8 mouse cellular contexts compared by ENCODE assay signal in genomic region chr7:27542392-27543033, GRCm38 (mm10). TPM values are rescaled to one million over a fixed set of nuclear protein-coding genes. Genes with fewer than 3 reads are reported as not detected.
DNase-seq lines count a peak whose midpoint lies in the region; ATAC-seq and TF ChIP-seq lines count a peak whose summit lies in the region.

No protein-coding gene starts in this region.

- in situ Hi-C loops in ES-E14 (cut with MboI; ENCODE audit: low sequenced_read_pairs in 2 of 2, unreplicated experiment in 2 of 2), result no loop called here

- TF ChIP-seq EP300 in liver, postnatal 0 days (IDR thresholded peaks at IDR 0.05; ENCODE audit: low read depth), result no peak

- intact Hi-C loops in heart, postnatal 14 days (cut with DNase I), result no loop called here

- 2% methylated on average over 30 of the region's 30 CpGs for WGBS in forebrain, embryonic 14.5 days
- 2% methylated on average over 30 of the region's 30 CpGs for WGBS in liver, postnatal 0 days (ENCODE audit: insufficient replicate concordance)
- WGBS in neural tube, embryonic 14.5 days, result 2% methylated on average over 30 of the region's 30 CpGs

- peak overlapping the region; percentile 69 to 74 for H3K4me3 ChIP-seq in ES-E14 (ENCODE audit: insufficient read depth in 1 of 2, low read depth in 1 of 2, low read length in 2 of 2, poor library complexity in 1 of 2, severe bottlenecking in 1 of 2)
- peak overlapping the region; percentile 53 for H3K4me3 ChIP-seq in forebrain, embryonic 14.5 days (ENCODE audit: low read depth, low read length)
- H3K4me3 ChIP-seq in liver, postnatal 0 days (ENCODE audit: low read depth, low read length), result peak overlapping the region; percentile 61
- peak overlapping the region; percentile 52 for H3K4me3 ChIP-seq in neural tube, embryonic 14.5 days (ENCODE audit: low read depth, low read length)

- ATAC-seq in forebrain, embryonic 14.5 days, result peak; percentile 96
- ATAC-seq in liver, postnatal 0 days, result peak; percentile 78
- peak; percentile 94 for ATAC-seq in neural tube, embryonic 14.5 days (ENCODE audit: low read depth)

- TF ChIP-seq CTCF in liver, postnatal 0 days (IDR thresholded peaks at IDR 0.05; ENCODE audit: low read depth), result no peak

- DNase-seq in ES-E14 (ENCODE audit: low read depth, low spot score), result peak; percentile 48
- DNase-seq in cerebellum, adult 11 months, result peak; percentile 81
- DNase-seq in forebrain, embryonic 14.5 days (ENCODE audit: low spot score), result peak; percentile 91
- peak; percentile 83 to 86 for DNase-seq in heart, postnatal 14 days
- DNase-seq in layer of hippocampus, adult 11-12 months (ENCODE audit: low spot score), result peak; percentile 91
- peak; percentile 86 for DNase-seq in liver, postnatal 0 days
- peak; percentile 89 for DNase-seq in testis, postnatal 10 days (ENCODE audit: low spot score)

- no peaks in the 10 kb centered on the region for H3K9me3 ChIP-seq in ES-E14 (ENCODE audit: control insufficient read depth, insufficient read depth, low read depth, low read length)
- no peaks in the 10 kb centered on the region for H3K9me3 ChIP-seq in forebrain, embryonic 14.5 days (replicated peaks; ENCODE audit: control insufficient read depth, low read length)
- H3K9me3 ChIP-seq in liver, postnatal 0 days (ENCODE audit: low read length), result no peaks in the 10 kb centered on the region
- no peaks in the 10 kb centered on the region for H3K9me3 ChIP-seq in neural tube, embryonic 14.5 days (ENCODE audit: control insufficient read depth, low read length)

- peak overlapping the region; percentile 86 for H3K4me2 ChIP-seq in forebrain, embryonic 14.5 days (ENCODE audit: low read length)
- H3K4me2 ChIP-seq in liver, postnatal 0 days (ENCODE audit: low read depth, low read length), result peak overlapping the region; percentile 98
- H3K4me2 ChIP-seq in neural tube, embryonic 14.5 days (ENCODE audit: low read depth, low read length), result peak overlapping the region; percentile 78

- H3K9ac ChIP-seq in ES-E14 (ENCODE audit: insufficient read depth, low read depth, low read length, poor library complexity, severe bottlenecking), result peak overlapping the region; percentile 78
- H3K9ac ChIP-seq in forebrain, embryonic 14.5 days (ENCODE audit: low read length), result peak overlapping the region; percentile 74
- peak overlapping the region; percentile 69 for H3K9ac ChIP-seq in liver, postnatal 0 days (replicated peaks)
- peak overlapping the region; percentile 63 for H3K9ac ChIP-seq in neural tube, embryonic 14.5 days (replicated peaks; ENCODE audit: low read depth, low read length)

- H3K27ac ChIP-seq in ES-E14 (ENCODE audit: insufficient read depth, low read depth, low read length, poor library complexity, severe bottlenecking), result no peak overlapping the region
- no peak overlapping the region for H3K27ac ChIP-seq in forebrain, embryonic 14.5 days (ENCODE audit: low read depth, low read length)
- peak overlapping the region; percentile 51 for H3K27ac ChIP-seq in liver, postnatal 0 days (ENCODE audit: low read depth)
- H3K27ac ChIP-seq in neural tube, embryonic 14.5 days (ENCODE audit: low read depth, low read length), result no peak overlapping the region

- H3K4me1 ChIP-seq in ES-E14 (ENCODE audit: control insufficient read depth in 2 of 2, insufficient read depth in 2 of 2, low read length in 2 of 2, poor library complexity in 1 of 2), result peaks cover 3 to 13% of the 10 kb centered on the region in 2 experiments; a peak in 3 of 4 replicates
- H3K4me1 ChIP-seq in forebrain, embryonic 14.5 days (ENCODE audit: control insufficient read depth, insufficient read depth, low read length), result peaks cover 8% of the 10 kb centered on the region; the same call in 1 of the 2 replicates
- peaks cover 43% of the 10 kb centered on the region for H3K4me1 ChIP-seq in liver, postnatal 0 days (ENCODE audit: insufficient read depth)
- peaks cover 6% of the 10 kb centered on the region for H3K4me1 ChIP-seq in neural tube, embryonic 14.5 days (ENCODE audit: control insufficient read depth, insufficient read depth, low read length)

- H3K27me3 ChIP-seq in forebrain, embryonic 14.5 days (replicated peaks; ENCODE audit: control insufficient read depth, insufficient read depth, low read length), result no peaks in the 10 kb centered on the region
- no peaks in the 10 kb centered on the region for H3K27me3 ChIP-seq in liver, postnatal 0 days (ENCODE audit: insufficient read depth, low read length)
- H3K27me3 ChIP-seq in neural tube, embryonic 14.5 days (ENCODE audit: control insufficient read depth, insufficient read depth, low read length), result no peaks in the 10 kb centered on the region

- peaks cover 24% of the 10 kb centered on the region; the same call in 1 of the 2 replicates for H3K36me3 ChIP-seq in ES-E14 (ENCODE audit: control insufficient read depth, insufficient read depth, low read length, poor library complexity, severe bottlenecking)
- H3K36me3 ChIP-seq in forebrain, embryonic 14.5 days (ENCODE audit: control insufficient read depth, insufficient read depth, low read length), result peaks cover 20% of the 10 kb centered on the region
- H3K36me3 ChIP-seq in liver, postnatal 0 days (replicated peaks; ENCODE audit: insufficient read depth, low read length), result peaks cover 15% of the 10 kb centered on the region
- H3K36me3 ChIP-seq in neural tube, embryonic 14.5 days (ENCODE audit: control insufficient read depth, insufficient read depth, low read length), result peaks cover 9% of the 10 kb centered on the region; the same call in 1 of the 2 replicates

TF ChIP-seq in ES-E14, 5 proteins besides CTCF, POLR2A, EP300 and RAD21:
- no peak for TF ChIP-seq ZNF384 (IDR thresholded peaks at IDR 0.05; ENCODE audit: low read depth, low read length)
- TF ChIP-seq ZC3H11A (IDR thresholded peaks at IDR 0.05; ENCODE audit: borderline replicate concordance, low read depth, low read length), result no peak
- TF ChIP-seq HCFC1 (IDR thresholded peaks at IDR 0.05; ENCODE audit: borderline replicate concordance, insufficient read depth, low read length), result no peak
- TF ChIP-seq CHD2 (IDR thresholded peaks at IDR 0.05; ENCODE audit: low read depth, low read length), result no peak
- no peak for TF ChIP-seq MAFK (IDR thresholded peaks at IDR 0.05; ENCODE audit: insufficient read depth, low read depth, low read length)

RNA-seq across cellular contexts. Expression of gene Pld3, which starts 10.5 kb away (rescaled TPM):
- 77.9 and 128 TPM in 2 replicates for total RNA-seq in ES-E14 (2012; rRNA removed)
- polyA plus RNA-seq in forebrain, embryonic 14.5 days (2014; fragmentation: Nextera tagmentation; extraction: Ambion mirVana), result 98.6 and 108 TPM in 2 replicates
- 10 to 100 TPM; 29.0 to 31.8 TPM for total RNA-seq in heart, postnatal 14 days (2021)
- polyA plus RNA-seq in liver, postnatal 0 days (2015; fragmentation: Nextera tagmentation; extraction: Ambion mirVana), result 46.5 and 49.3 TPM in 2 replicates
- polyA plus RNA-seq in neural tube, embryonic 14.5 days (2014; fragmentation: Nextera tagmentation; extraction: Ambion mirVana), result 148 and 168 TPM in 2 replicates

RNA-seq across cellular contexts. Expression of gene 2310022A10Rik, which starts 10.5 kb away (rescaled TPM):
- total RNA-seq in ES-E14 (2012; rRNA removed), result 12.6 and 15.9 TPM in 2 replicates
- 26.3 and 31.2 TPM in 2 replicates for polyA plus RNA-seq in forebrain, embryonic 14.5 days (2014; fragmentation: Nextera tagmentation; extraction: Ambion mirVana)
- 10 to 100 TPM; 53.0 to 62.2 TPM for total RNA-seq in heart, postnatal 14 days (2021)
- 8.6 and 9.0 TPM in 2 replicates for polyA plus RNA-seq in liver, postnatal 0 days (2015; fragmentation: Nextera tagmentation; extraction: Ambion mirVana)
- 27.2 TPM in 2 replicates for polyA plus RNA-seq in neural tube, embryonic 14.5 days (2014; fragmentation: Nextera tagmentation; extraction: Ambion mirVana)

RNA-seq across cellular contexts. Expression of gene Hipk4, which starts 19.4 kb away (rescaled TPM):
- total RNA-seq in ES-E14 (2012; rRNA removed), result 1.7 and 2.1 TPM in 2 replicates
- 0.08 and 0.27 TPM in 2 replicates for polyA plus RNA-seq in forebrain, embryonic 14.5 days (2014; fragmentation: Nextera tagmentation; extraction: Ambion mirVana)
- under 1 TPM; 0.32 to 0.55 TPM for total RNA-seq in heart, postnatal 14 days (2021)
- polyA plus RNA-seq in liver, postnatal 0 days (2015; fragmentation: Nextera tagmentation; extraction: Ambion mirVana), result 0.04 TPM in 1 of 2 replicates, not detected in the other
- 1.2 and 2.1 TPM in 2 replicates for polyA plus RNA-seq in neural tube, embryonic 14.5 days (2014; fragmentation: Nextera tagmentation; extraction: Ambion mirVana)

RNA-seq across cellular contexts. Expression of gene Prx, which starts 43.4 kb away (rescaled TPM):
- 10.0 TPM in 2 replicates for total RNA-seq in ES-E14 (2012; rRNA removed)
- polyA plus RNA-seq in forebrain, embryonic 14.5 days (2014; fragmentation: Nextera tagmentation; extraction: Ambion mirVana), result 0.55 and 0.73 TPM in 2 replicates
- 1 to 10 TPM; 1.4 to 2.8 TPM for total RNA-seq in heart, postnatal 14 days (2021)
- 0.25 and 0.28 TPM in 2 replicates for polyA plus RNA-seq in liver, postnatal 0 days (2015; fragmentation: Nextera tagmentation; extraction: Ambion mirVana)
- polyA plus RNA-seq in neural tube, embryonic 14.5 days (2014; fragmentation: Nextera tagmentation; extraction: Ambion mirVana), result 0.43 and 1.1 TPM in 2 replicates

RNA-seq across cellular contexts. Expression of gene Akt2, which starts 48.8 kb away (rescaled TPM):
- 42.2 and 44.8 TPM in 2 replicates for total RNA-seq in ES-E14 (2012; rRNA removed)
- 80.6 and 85.8 TPM in 2 replicates for polyA plus RNA-seq in forebrain, embryonic 14.5 days (2014; fragmentation: Nextera tagmentation; extraction: Ambion mirVana)
- total RNA-seq in heart, postnatal 14 days (2021), result 100 to 1,000 TPM; 169 to 170 TPM
- polyA plus RNA-seq in liver, postnatal 0 days (2015; fragmentation: Nextera tagmentation; extraction: Ambion mirVana), result 24.0 and 25.5 TPM in 2 replicates
- polyA plus RNA-seq in neural tube, embryonic 14.5 days (2014; fragmentation: Nextera tagmentation; extraction: Ambion mirVana), result 44.1 and 51.4 TPM in 2 replicates
